Mouse (Mus musculus): ENCODE measurements around the gene Nfasc. TPM values are rescaled to one million over a fixed set of nuclear protein-coding genes. Genes with fewer than 3 reads are reported as not detected.

The Nfasc gene
- polyA plus RNA-seq (2014; fragmentation: Illumina TruSeq; extraction: RNeasy Lipid Tissue Mini Kit (QIAGEN cat#74804)), result 0.06 TPM

DNA sequence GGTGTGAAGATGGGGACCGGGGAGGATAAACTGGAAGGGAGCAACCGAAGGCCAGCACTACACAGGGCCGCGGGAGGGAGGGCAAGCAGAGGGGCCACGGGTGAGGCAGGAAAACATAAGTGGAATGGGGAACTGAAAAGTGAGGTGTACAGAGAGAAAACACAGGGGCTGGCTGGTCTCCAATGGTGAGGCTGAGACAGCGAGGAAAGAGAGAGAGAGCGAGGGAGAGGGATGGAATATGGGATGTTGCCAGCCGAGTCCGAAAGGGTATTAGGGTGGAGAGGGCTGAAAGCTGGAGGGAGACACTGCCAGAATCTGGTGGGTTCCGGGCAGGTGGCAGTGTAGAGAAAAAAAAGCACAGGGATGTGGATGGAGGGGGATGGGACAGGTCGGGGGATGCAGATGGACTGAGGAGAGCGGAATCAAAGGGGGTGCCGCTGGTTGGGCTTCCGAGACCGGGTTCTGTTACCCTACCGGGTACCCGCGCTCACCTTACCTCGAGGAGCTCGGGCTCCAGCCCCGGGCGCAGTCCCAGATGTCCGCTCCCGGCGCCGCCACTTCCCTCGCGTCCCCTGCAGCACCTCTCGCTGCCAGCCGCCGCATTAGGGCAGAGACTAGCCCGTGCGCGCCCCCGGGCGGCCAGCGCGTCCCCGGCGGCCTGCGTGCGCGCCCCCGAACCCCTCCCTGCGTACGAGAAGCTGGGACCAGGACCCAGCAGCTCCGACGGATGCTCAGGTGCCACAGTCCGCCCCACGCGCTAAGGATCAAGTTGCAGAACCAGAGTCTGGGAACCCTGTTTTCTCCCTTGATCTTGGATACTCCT, at the start of gene Nfasc:
Gene Nfasc, minus strand, starts transcription at position 623 of the 823 bp plus-strand sequence.

DNA sequence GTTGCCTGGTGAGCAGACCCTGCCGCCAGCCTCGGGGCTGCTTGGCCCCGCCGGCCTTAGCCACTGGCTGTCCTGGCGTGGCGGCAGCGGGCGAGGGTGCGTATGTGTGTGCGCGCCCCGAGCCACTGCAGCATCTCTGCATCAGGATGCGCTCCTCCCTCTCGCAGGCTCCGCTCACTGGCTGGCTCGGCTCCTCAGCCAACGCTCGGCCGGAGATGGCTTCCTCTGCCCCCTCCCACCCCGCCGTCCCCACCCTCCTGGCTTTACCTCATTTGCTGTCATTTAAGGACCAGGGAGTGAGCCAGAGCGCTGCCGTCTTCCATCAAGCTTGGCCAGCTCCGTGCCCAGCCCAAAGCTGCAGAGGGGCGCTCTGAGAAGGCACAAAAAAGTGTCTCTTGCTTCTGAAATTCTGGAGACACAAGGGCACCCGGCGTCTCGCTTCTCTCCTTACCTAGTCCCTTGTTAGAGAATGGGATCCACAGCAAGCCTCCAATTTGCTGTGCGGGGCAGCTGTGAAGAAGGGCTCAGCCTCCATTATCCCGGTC, 198.8 kb downstream of the Nfasc start, which contains the start of gene Cntn2:
Gene Cntn2, minus strand, starts transcription at position 495 of the 545 bp plus-strand sequence.

Other genes starting within 250 kb of the Nfasc start
- gene Tmem81, start 235.6 kb downstream of the Nfasc start, polyA plus RNA-seq (2014; fragmentation: Illumina TruSeq; extraction: RNeasy Lipid Tissue Mini Kit (QIAGEN cat#74804)), result 4.8 TPM
- 0.31 TPM for gene Cntn2, start 198.5 kb downstream of the Nfasc start, polyA plus RNA-seq (2014; fragmentation: Illumina TruSeq; extraction: RNeasy Lipid Tissue Mini Kit (QIAGEN cat#74804))
- 1.3 TPM for gene Lrrn2, start 138.5 kb upstream of the Nfasc start, polyA plus RNA-seq (2014; fragmentation: Illumina TruSeq; extraction: RNeasy Lipid Tissue Mini Kit (QIAGEN cat#74804))